Mouse (Mus musculus) megakaryocyte, embryonic 14.5 days (primary cell): ENCODE results near the gene Arfip1.

Experiments
- FLI1 ChIP-seq: IDR thresholded peaks from 2 replicates; pipeline ENCODE4 v1.6.1; 2012; ENCODE audit warnings: low read length, inconsistent platforms, mixed read lengths
- GATA1 ChIP-seq: IDR thresholded peaks from 3 replicates; pipeline ENCODE4 v1.6.1; 2012; ENCODE audit warnings: mixed read lengths, low read length, inconsistent platforms, borderline replicate concordance

DNA sequence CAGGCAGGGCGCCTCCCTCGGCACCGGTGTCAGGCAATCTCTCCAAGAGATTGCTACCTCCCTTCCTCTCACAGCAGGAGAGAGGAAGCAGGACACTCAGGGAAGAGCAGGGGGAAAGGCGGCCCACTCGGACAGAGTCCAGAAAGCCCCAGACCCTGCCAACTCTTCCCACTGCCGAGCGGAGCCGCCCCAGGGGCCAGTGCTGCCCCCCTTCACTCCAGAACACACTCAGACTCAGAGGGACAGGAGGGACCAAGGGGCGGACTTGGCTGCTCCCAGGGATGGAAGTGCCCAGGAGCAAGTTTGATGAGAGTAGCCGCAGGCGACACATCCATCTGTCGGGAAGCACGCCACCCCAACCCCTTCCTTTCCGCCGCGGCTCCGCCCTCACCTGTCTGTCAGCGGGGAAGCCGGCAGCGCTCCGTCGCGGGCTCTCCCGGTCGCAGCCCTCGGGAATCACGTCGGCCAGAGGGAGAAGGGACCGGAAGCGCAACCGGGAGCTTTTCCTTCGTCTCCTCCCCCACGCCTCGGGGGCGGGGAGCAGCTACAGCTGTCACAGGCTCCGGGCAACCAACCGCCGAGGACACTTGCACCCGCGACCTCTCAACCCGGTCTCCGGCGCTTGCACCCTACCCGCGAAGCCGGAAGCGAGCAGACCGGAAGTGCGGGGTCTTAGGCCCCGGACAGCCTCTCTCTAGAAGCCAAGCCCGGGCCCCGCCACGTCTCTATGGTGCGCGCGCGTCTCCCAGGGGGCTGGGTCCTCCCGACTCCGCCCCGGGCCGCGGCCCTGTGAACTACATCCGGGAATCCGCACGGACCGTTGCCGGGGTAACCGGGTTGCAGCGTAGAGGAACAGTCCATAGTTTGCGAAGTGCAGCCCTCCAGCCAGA, at the start of gene Arfip1:
- TF ChIP-seq GATA1 (no peak), FLI1 (peak; percentile 45; the same call in 1 of the 2 replicates)
